Mouse (Mus musculus) limb, embryonic 10.5 days (tissue): Measurements from ENCODE around the gene Mavs. TPM values are rescaled to one million over a fixed set of nuclear protein-coding genes. Genes with fewer than 3 reads are reported as not detected.
"Not testable (repeated sequence)": the region's sequence is repeated elsewhere in the genome, so short reads cannot be mapped to it uniquely, and the experiment has no call there.

Experiments
- DNase-seq: peaks from one replicate; pipeline ENCODE4 v3.0.0-alpha.2; 2017; ENCODE audit warnings: low spot score
- H3K27ac ChIP-seq: fragments of 300-500 bp; sonication (generic); 2 replicates; pipeline ENCODE4 v1.5.1; 2016; ENCODE audit warnings: mild to moderate bottlenecking
- H3K27me3 ChIP-seq: fragments of 300-500 bp; sonication (generic); 2 replicates; pipeline ENCODE4 v1.6.1; 2016; ENCODE audit warnings: low read depth, mild to moderate bottlenecking; ENCODE audit not compliant: poor library complexity, severe bottlenecking
- H3K36me3 ChIP-seq: fragments of 300-500 bp; sonication (generic); 2 replicates; pipeline ENCODE4 v1.6.1; 2016; ENCODE audit warnings: mild to moderate bottlenecking, moderate library complexity
- H3K4me1 ChIP-seq: fragments of 300-500 bp; sonication (generic); 2 replicates; pipeline ENCODE4 v1.6.1; 2016
- H3K4me3 ChIP-seq: fragments of 300-500 bp; sonication (generic); 2 replicates; pipeline ENCODE4 v1.5.1; 2016; ENCODE audit warnings: mild to moderate bottlenecking, moderate library complexity
- H3K9me3 ChIP-seq: fragments of 300-500 bp; sonication (generic); replicated peaks from 2 replicates; pipeline ENCODE4 v1.6.1; 2016; ENCODE audit warnings: mild to moderate bottlenecking
- WGBS: fragments of 180-500 bp; shearing (Covaris S2); methylation state at CpG from one replicate; pipeline ENCODE4 v1.1.7; 2016; 5-methylcytosine and 5-hydroxymethylcytosine counted together
- polyA plus RNA-seq: library from polyadenylated mRNA; unstranded; fragments of >200 nt; fragmentation: Nextera tagmentation; extraction: Ambion mirVana; gene quantifications from 2 replicates; pipeline ENCODE4 v1.2.1, GENCODE M21; 2016

Gene Mavs
- polyA plus RNA-seq, 1 experiment from 2014 or later: 21.5 TPM

- no peak overlapping the region for H3K27ac ChIP-seq
- H3K27me3 ChIP-seq: no peaks in the 10 kb centered on the region
- H3K36me3 ChIP-seq: no peaks in the 10 kb centered on the region
- H3K9me3 ChIP-seq: no peaks in the 10 kb centered on the region
- 85% methylated on average over 3 of the region's 3 CpGs for WGBS
- H3K4me3 ChIP-seq: no peak overlapping the region
- DNase-seq: no peak
- H3K4me1 ChIP-seq: no peaks in the 10 kb centered on the region
Measured at GRCm38 (mm10) chr2:131221853-131222515, 11.9 kb upstream of the Mavs start.

- no peaks in the 10 kb centered on the region for H3K9me3 ChIP-seq
- H3K4me3 ChIP-seq: no peak overlapping the region
- 76% methylated on average over 5 of the region's 5 CpGs for WGBS
- H3K27me3 ChIP-seq: no peaks in the 10 kb centered on the region
- no peaks in the 10 kb centered on the region for H3K4me1 ChIP-seq
- DNase-seq: no peak
- H3K36me3 ChIP-seq: no peaks in the 10 kb centered on the region
- H3K27ac ChIP-seq: no peak overlapping the region
Measured at GRCm38 (mm10) chr2:131222562-131222961, 11.3 kb upstream of the Mavs start.

GRCm38 (mm10) chr2:131223569-131223968, 10.3 kb upstream of the Mavs start:
- WGBS: 62% methylated on average over 1 of the region's 1 CpGs
- Histone ChIP-seq H3K4me3 (no peak overlapping the region), H3K27me3 (no peaks in the 10 kb centered on the region), H3K4me1 (no peaks in the 10 kb centered on the region), H3K36me3 (no peaks in the 10 kb centered on the region), H3K9me3 (no peaks in the 10 kb centered on the region), H3K27ac (no peak overlapping the region)
- no peak for DNase-seq

GRCm38 (mm10) chr2:131225178-131225577, 8.7 kb upstream of the Mavs start:
- no peaks in the 10 kb centered on the region for H3K27me3 ChIP-seq
- no peaks in the 10 kb centered on the region for H3K4me1 ChIP-seq
- no peak overlapping the region for H3K4me3 ChIP-seq
- no peaks in the 10 kb centered on the region for H3K9me3 ChIP-seq
- WGBS: 92% methylated on average over 6 of the region's 6 CpGs
- no peaks in the 10 kb centered on the region for H3K36me3 ChIP-seq
- DNase-seq: no peak
- H3K27ac ChIP-seq: no peak overlapping the region

- not testable (repeated sequence) for H3K36me3 ChIP-seq, H3K27me3 ChIP-seq, H3K4me1 ChIP-seq, H3K4me3 ChIP-seq, H3K9me3 ChIP-seq, H3K27ac ChIP-seq, DNase-seq
- WGBS: 68% methylated on average over 2 of the region's 2 CpGs
Measured at GRCm38 (mm10) chr2:131226669-131227068, 7.2 kb upstream of the Mavs start.

- Histone ChIP-seq H3K4me1 (no peaks in the 10 kb centered on the region), H3K36me3 (no peaks in the 10 kb centered on the region), H3K9me3 (no peaks in the 10 kb centered on the region), H3K4me3 (no peak overlapping the region), H3K27ac (no peak overlapping the region), H3K27me3 (no peaks in the 10 kb centered on the region)
- no peak for DNase-seq
- WGBS: 92% methylated on average over 3 of the region's 3 CpGs
Measured at GRCm38 (mm10) chr2:131227243-131227642, 6.6 kb upstream of the Mavs start.

GRCm38 (mm10) chr2:131232558-131232957, 1.3 kb upstream of the Mavs start:
- DNase-seq: no peak
- no peaks in the 10 kb centered on the region for H3K9me3 ChIP-seq
- no peak overlapping the region for H3K4me3 ChIP-seq
- H3K36me3 ChIP-seq: peaks cover 3% of the 10 kb centered on the region
- no peaks in the 10 kb centered on the region for H3K27me3 ChIP-seq
- H3K27ac ChIP-seq: no peak overlapping the region
- 92% methylated on average over 2 of the region's 2 CpGs for WGBS
- H3K4me1 ChIP-seq: peaks cover 27% of the 10 kb centered on the region

- peaks cover 12% of the 10 kb centered on the region for H3K36me3 ChIP-seq
- no peaks in the 10 kb centered on the region for H3K27me3 ChIP-seq
- H3K27ac ChIP-seq: peak overlapping the region; percentile 82
- H3K9me3 ChIP-seq: no peaks in the 10 kb centered on the region
- 14% methylated on average over 28 of the region's 28 CpGs for WGBS
- no peak for DNase-seq
- peaks cover 27% of the 10 kb centered on the region for H3K4me1 ChIP-seq
- peak overlapping the region; percentile 66 for H3K4me3 ChIP-seq
Measured at GRCm38 (mm10) chr2:131234127-131234650, 326 bp downstream of the Mavs start.

GRCm38 (mm10) chr2:131234970-131235635, 1.2 kb downstream of the Mavs start:
- no peak for DNase-seq
- Histone ChIP-seq H3K27me3 (no peaks in the 10 kb centered on the region), H3K36me3 (peaks cover 22% of the 10 kb centered on the region), H3K4me3 (peak overlapping the region; percentile 66), H3K27ac (no peak overlapping the region), H3K4me1 (peaks cover 27% of the 10 kb centered on the region), H3K9me3 (no peaks in the 10 kb centered on the region)
- WGBS: 74% methylated on average over 7 of the region's 7 CpGs

- Histone ChIP-seq H3K9me3 (no peaks in the 10 kb centered on the region), H3K36me3 (peaks cover 92% of the 10 kb centered on the region), H3K27ac (no peak overlapping the region), H3K4me3 (no peak overlapping the region), H3K27me3 (no peaks in the 10 kb centered on the region), H3K4me1 (no peaks in the 10 kb centered on the region)
- DNase-seq: no peak
Measured at GRCm38 (mm10) chr2:131242180-131242579, 8.3 kb downstream of the Mavs start.

- no peaks in the 10 kb centered on the region for H3K4me1 ChIP-seq
- no peaks in the 10 kb centered on the region for H3K9me3 ChIP-seq
- no peak overlapping the region for H3K4me3 ChIP-seq
- DNase-seq: no peak
- no peak overlapping the region for H3K27ac ChIP-seq
- no peaks in the 10 kb centered on the region for H3K27me3 ChIP-seq
- WGBS: 90% methylated on average over 7 of the region's 7 CpGs
- peaks cover 93% of the 10 kb centered on the region for H3K36me3 ChIP-seq
Measured at GRCm38 (mm10) chr2:131242929-131243328, 9.1 kb downstream of the Mavs start.

GRCm38 (mm10) chr2:131253681-131254328, 19.9 kb downstream of the Mavs start:
- Histone ChIP-seq H3K27ac (peak overlapping the region; percentile 68), H3K4me3 (no peak overlapping the region), H3K4me1 (peaks cover 15% of the 10 kb centered on the region), H3K9me3 (no peaks in the 10 kb centered on the region), H3K27me3 (no peaks in the 10 kb centered on the region), H3K36me3 (peaks cover 7% of the 10 kb centered on the region; the same call in 1 of the 2 replicates)
- peak; percentile 62 for DNase-seq
- WGBS: 34% methylated on average over 7 of the region's 7 CpGs

- Histone ChIP-seq H3K4me1 (peaks cover 15% of the 10 kb centered on the region), H3K9me3 (no peaks in the 10 kb centered on the region), H3K4me3 (no peak overlapping the region), H3K27me3 (no peaks in the 10 kb centered on the region), H3K27ac (peak overlapping the region; percentile 68), H3K36me3 (0 out of 2 replicates have a peak, but pooled peaks cover 2% of the 10 kb centered on the region)
- 62% methylated on average over 2 of the region's 2 CpGs for WGBS
- DNase-seq: no peak
Measured at GRCm38 (mm10) chr2:131254329-131254713, 20.5 kb downstream of the Mavs start.
